Mouse (Mus musculus): ENCODE results near the gene Fam189a1. TPM values are rescaled to one million over a fixed set of nuclear protein-coding genes. Genes with fewer than 3 reads are reported as not detected.

Fam189a1 gene
- polyA plus RNA-seq, 1 experiment from 2014 or later = 0.74 TPM

GRCm38 (mm10) chr7:64891139-64891538 lies 265.2 kb downstream of the Fam189a1 start:
- Histone ChIP-seq H3K9me3 (replicated peaks; ENCODE audit: low read length) (no peaks in the 10 kb centered on the region), H3K4me1 (replicated peaks; ENCODE audit: insufficient read depth, low read length) (no peaks in the 10 kb centered on the region), H3K36me3 (ENCODE audit: insufficient read depth, low read length) (no peaks in the 10 kb centered on the region), H3K4me2 (ENCODE audit: low read length) (no peak overlapping the region), H3K9ac (ENCODE audit: low read depth, low read length) (no peak overlapping the region), H3K27me3 (ENCODE audit: insufficient read depth, low read length) (no peaks in the 10 kb centered on the region), H3K4me3 (replicated peaks; ENCODE audit: low read depth, low read length) (no peak overlapping the region), H3K27ac (no peak overlapping the region)
- 74% methylated on average over 3 of the region's 3 CpGs for WGBS
- DNase-seq (ENCODE audit: low spot score) (no peak), ATAC-seq (replicated peaks; ENCODE audit: low FRiP score, low read depth) (no peak)
- no peak for TF ChIP-seq CTCF (IDR thresholded peaks at IDR 0.05; ENCODE audit: low read depth)

GRCm38 (mm10) chr7:64889919-64890318 lies 266.5 kb downstream of the Fam189a1 start:
- no peak overlapping the region for H3K27ac ChIP-seq
- H3K9ac ChIP-seq (ENCODE audit: low read depth, low read length) = no peak overlapping the region
- no peak overlapping the region for H3K4me2 ChIP-seq (ENCODE audit: low read length)
- no peaks in the 10 kb centered on the region for H3K27me3 ChIP-seq (ENCODE audit: insufficient read depth, low read length)
- ATAC-seq (replicated peaks; ENCODE audit: low FRiP score, low read depth) (no peak), DNase-seq (ENCODE audit: low spot score) (no peak)
- H3K9me3 ChIP-seq (replicated peaks; ENCODE audit: low read length) = no peaks in the 10 kb centered on the region
- no peaks in the 10 kb centered on the region for H3K36me3 ChIP-seq (ENCODE audit: insufficient read depth, low read length)
- H3K4me3 ChIP-seq (replicated peaks; ENCODE audit: low read depth, low read length) = no peak overlapping the region
- WGBS = 81% methylated on average over 9 of the region's 9 CpGs
- no peaks in the 10 kb centered on the region for H3K4me1 ChIP-seq (replicated peaks; ENCODE audit: insufficient read depth, low read length)
- TF ChIP-seq CTCF (IDR thresholded peaks at IDR 0.05; ENCODE audit: low read depth) = no peak

GRCm38 (mm10) chr7:64884187-64884862 lies 272.0 kb downstream of the Fam189a1 start:
- Histone ChIP-seq H3K9me3 (replicated peaks; ENCODE audit: low read length) (no peaks in the 10 kb centered on the region), H3K9ac (ENCODE audit: low read depth, low read length) (no peak overlapping the region), H3K4me3 (replicated peaks; ENCODE audit: low read depth, low read length) (no peak overlapping the region), H3K36me3 (ENCODE audit: insufficient read depth, low read length) (no peaks in the 10 kb centered on the region), H3K27ac (no peak overlapping the region), H3K4me1 (replicated peaks; ENCODE audit: insufficient read depth, low read length) (no peaks in the 10 kb centered on the region), H3K4me2 (ENCODE audit: low read length) (no peak overlapping the region), H3K27me3 (ENCODE audit: insufficient read depth, low read length) (no peaks in the 10 kb centered on the region)
- WGBS = 76% methylated on average over 11 of the region's 11 CpGs
- TF ChIP-seq CTCF (IDR thresholded peaks at IDR 0.05; ENCODE audit: low read depth) = no peak
- DNase-seq (ENCODE audit: low spot score) = no peak
- no peak for ATAC-seq (replicated peaks; ENCODE audit: low FRiP score, low read depth)

- Histone ChIP-seq H3K9me3 (replicated peaks; ENCODE audit: low read length) (no peaks in the 10 kb centered on the region), H3K27ac (no peak overlapping the region), H3K36me3 (ENCODE audit: insufficient read depth, low read length) (no peaks in the 10 kb centered on the region), H3K4me2 (ENCODE audit: low read length) (no peak overlapping the region), H3K4me3 (replicated peaks; ENCODE audit: low read depth, low read length) (no peak overlapping the region), H3K9ac (ENCODE audit: low read depth, low read length) (no peak overlapping the region), H3K4me1 (replicated peaks; ENCODE audit: insufficient read depth, low read length) (no peaks in the 10 kb centered on the region), H3K27me3 (ENCODE audit: insufficient read depth, low read length) (no peaks in the 10 kb centered on the region)
- 72% methylated on average over 6 of the region's 6 CpGs for WGBS
- ATAC-seq (replicated peaks; ENCODE audit: low FRiP score, low read depth) (no peak), DNase-seq (ENCODE audit: low spot score) (no peak)
- TF ChIP-seq CTCF (IDR thresholded peaks at IDR 0.05; ENCODE audit: low read depth) = no peak
Measured at GRCm38 (mm10) chr7:64882243-64882642, 274.1 kb downstream of the Fam189a1 start.

- 74% methylated on average over 7 of the region's 7 CpGs for WGBS
- no peak for DNase-seq (ENCODE audit: low spot score)
- Histone ChIP-seq H3K4me3 (replicated peaks; ENCODE audit: low read depth, low read length) (no peak overlapping the region), H3K9ac (ENCODE audit: low read depth, low read length) (no peak overlapping the region), H3K27ac (no peak overlapping the region), H3K4me2 (ENCODE audit: low read length) (no peak overlapping the region), H3K27me3 (ENCODE audit: insufficient read depth, low read length) (no peaks in the 10 kb centered on the region), H3K36me3 (ENCODE audit: insufficient read depth, low read length) (no peaks in the 10 kb centered on the region), H3K4me1 (replicated peaks; ENCODE audit: insufficient read depth, low read length) (no peaks in the 10 kb centered on the region), H3K9me3 (replicated peaks; ENCODE audit: low read length) (no peaks in the 10 kb centered on the region)
- ATAC-seq (replicated peaks; ENCODE audit: low FRiP score, low read depth) = no peak
- TF ChIP-seq CTCF (IDR thresholded peaks at IDR 0.05; ENCODE audit: low read depth) = no peak
Measured at GRCm38 (mm10) chr7:64881387-64881786, 275.0 kb downstream of the Fam189a1 start.

- Histone ChIP-seq H3K27ac (no peak overlapping the region), H3K4me2 (ENCODE audit: low read length) (no peak overlapping the region), H3K4me3 (replicated peaks; ENCODE audit: low read depth, low read length) (no peak overlapping the region), H3K27me3 (ENCODE audit: insufficient read depth, low read length) (no peaks in the 10 kb centered on the region), H3K9me3 (replicated peaks; ENCODE audit: low read length) (no peaks in the 10 kb centered on the region), H3K4me1 (replicated peaks; ENCODE audit: insufficient read depth, low read length) (no peaks in the 10 kb centered on the region), H3K36me3 (ENCODE audit: insufficient read depth, low read length) (no peaks in the 10 kb centered on the region), H3K9ac (ENCODE audit: low read depth, low read length) (no peak overlapping the region)
- TF ChIP-seq CTCF (IDR thresholded peaks at IDR 0.05; ENCODE audit: low read depth) = no peak
- ATAC-seq (replicated peaks; ENCODE audit: low FRiP score, low read depth) = no peak
- WGBS = 80% methylated on average over 5 of the region's 5 CpGs
- DNase-seq (ENCODE audit: low spot score) = no peak
Measured at GRCm38 (mm10) chr7:64880415-64880814, 276.0 kb downstream of the Fam189a1 start.

GRCm38 (mm10) chr7:64874941-64875340 lies 281.4 kb downstream of the Fam189a1 start:
- 80% methylated on average over 4 of the region's 4 CpGs for WGBS
- H3K4me1 ChIP-seq (replicated peaks; ENCODE audit: insufficient read depth, low read length) = peaks cover 7% of the 10 kb centered on the region

More at GRCm38 (mm10) chr7:64874941-64875340, 281.4 kb downstream of the Fam189a1 start:
- Histone ChIP-seq H3K27me3 (ENCODE audit: insufficient read depth, low read length) (no peaks in the 10 kb centered on the region), H3K36me3 (ENCODE audit: insufficient read depth, low read length) (no peaks in the 10 kb centered on the region), H3K9ac (ENCODE audit: low read depth, low read length) (no peak overlapping the region), H3K9me3 (replicated peaks; ENCODE audit: low read length) (no peaks in the 10 kb centered on the region), H3K4me2 (ENCODE audit: low read length) (no peak overlapping the region), H3K27ac (no peak overlapping the region), H3K4me3 (replicated peaks; ENCODE audit: low read depth, low read length) (no peak overlapping the region)
- DNase-seq (ENCODE audit: low spot score) = no peak
- no peak for TF ChIP-seq CTCF (IDR thresholded peaks at IDR 0.05; ENCODE audit: low read depth)
- no peak for ATAC-seq (replicated peaks; ENCODE audit: low FRiP score, low read depth)

All from kidney, postnatal 0 days (tissue).